Mouse (Mus musculus): Measurements from ENCODE around the gene Slc39a9. TPM values are rescaled to one million over a fixed set of nuclear protein-coding genes. Genes with fewer than 3 reads are reported as not detected.

Gene Slc39a9
- total RNA-seq, 2 experiments from 2014 or later = 2.9 to 3.8 TPM

GRCm38 (mm10) chr12:80644506-80644868, 804 bp downstream of the Slc39a9 start:
- peak; percentile 11; the same call in 1 of the 2 replicates for ATAC-seq (replicated peaks; ENCODE audit: low FRiP score, poor library complexity, severe bottlenecking)

GRCm38 (mm10) chr12:80646377-80646776, 2.7 kb downstream of the Slc39a9 start:
- no peak for ATAC-seq (replicated peaks; ENCODE audit: low FRiP score, poor library complexity, severe bottlenecking)

GRCm38 (mm10) chr12:80653951-80654658, 10.4 kb downstream of the Slc39a9 start:
- no peak for ATAC-seq (replicated peaks; ENCODE audit: low FRiP score, poor library complexity, severe bottlenecking)

- ATAC-seq (replicated peaks; ENCODE audit: low FRiP score, poor library complexity, severe bottlenecking) = no peak
Measured at GRCm38 (mm10) chr12:80654659-80655025, 11.0 kb downstream of the Slc39a9 start.

- ATAC-seq (replicated peaks; ENCODE audit: low FRiP score, poor library complexity, severe bottlenecking) = no peak
Measured at GRCm38 (mm10) chr12:80658661-80659060, 15.0 kb downstream of the Slc39a9 start.

- ATAC-seq (replicated peaks; ENCODE audit: low FRiP score, poor library complexity, severe bottlenecking) = no peak
Measured at GRCm38 (mm10) chr12:80662322-80662721, 18.6 kb downstream of the Slc39a9 start.

- ATAC-seq (replicated peaks; ENCODE audit: low FRiP score, poor library complexity, severe bottlenecking) = no peak
Measured at GRCm38 (mm10) chr12:80663935-80664334, 20.3 kb downstream of the Slc39a9 start.

- no peak for ATAC-seq (replicated peaks; ENCODE audit: low FRiP score, poor library complexity, severe bottlenecking)
Measured at GRCm38 (mm10) chr12:80668391-80668790, 24.7 kb downstream of the Slc39a9 start.

- ATAC-seq (replicated peaks; ENCODE audit: low FRiP score, poor library complexity, severe bottlenecking) = peak; percentile 78
Measured at GRCm38 (mm10) chr12:80673170-80673569, 29.5 kb downstream of the Slc39a9 start.

- ATAC-seq (replicated peaks; ENCODE audit: low FRiP score, poor library complexity, severe bottlenecking) = peak; percentile 65; the same call in 1 of the 2 replicates
Measured at GRCm38 (mm10) chr12:80681340-80681739, 37.7 kb downstream of the Slc39a9 start.

- peak; percentile 89 for ATAC-seq (replicated peaks; ENCODE audit: low FRiP score, poor library complexity, severe bottlenecking)
Measured at GRCm38 (mm10) chr12:80683554-80683953, 39.9 kb downstream of the Slc39a9 start.

- no peak for ATAC-seq (replicated peaks; ENCODE audit: low FRiP score, poor library complexity, severe bottlenecking)
Measured at GRCm38 (mm10) chr12:80684316-80684715, 40.6 kb downstream of the Slc39a9 start.

- no peak for ATAC-seq (replicated peaks; ENCODE audit: low FRiP score, poor library complexity, severe bottlenecking)
Measured at GRCm38 (mm10) chr12:80687788-80688211, 44.1 kb downstream of the Slc39a9 start.

GRCm38 (mm10) chr12:80689696-80690095, 46.0 kb downstream of the Slc39a9 start:
- no peak for ATAC-seq (replicated peaks; ENCODE audit: low FRiP score, poor library complexity, severe bottlenecking)

GRCm38 (mm10) chr12:80691671-80692091, 48.0 kb downstream of the Slc39a9 start:
- no peak for ATAC-seq (replicated peaks; ENCODE audit: low FRiP score, poor library complexity, severe bottlenecking)

GRCm38 (mm10) chr12:80692269-80692972, 48.7 kb downstream of the Slc39a9 start, which contains the start of gene Plekhd1:
Plekhd1 (plus strand) TSS chr12:80692591.
- ATAC-seq (replicated peaks; ENCODE audit: low FRiP score, poor library complexity, severe bottlenecking) = peak; percentile 41; the same call in 1 of the 2 replicates

- no peak for ATAC-seq (replicated peaks; ENCODE audit: low FRiP score, poor library complexity, severe bottlenecking)
Measured at GRCm38 (mm10) chr12:80693700-80694099, 50.0 kb downstream of the Slc39a9 start.

GRCm38 (mm10) chr12:80695004-80695403, 51.3 kb downstream of the Slc39a9 start:
- ATAC-seq (replicated peaks; ENCODE audit: low FRiP score, poor library complexity, severe bottlenecking) = no peak

- ATAC-seq (replicated peaks; ENCODE audit: low FRiP score, poor library complexity, severe bottlenecking) = peak; percentile 96
Measured at GRCm38 (mm10) chr12:80698526-80699143, 55.0 kb downstream of the Slc39a9 start.

- ATAC-seq (replicated peaks; ENCODE audit: low FRiP score, poor library complexity, severe bottlenecking) = peak; percentile 68
Measured at GRCm38 (mm10) chr12:80699144-80699531, 55.5 kb downstream of the Slc39a9 start.

GRCm38 (mm10) chr12:80701332-80701731, 57.6 kb downstream of the Slc39a9 start:
- no peak for ATAC-seq (replicated peaks; ENCODE audit: low FRiP score, poor library complexity, severe bottlenecking)
